Mouse (Mus musculus) cortical plate, adult 2 months (tissue): ENCODE measurements at regions not wholly inside any gene's neighbourhood (a gene's known extent, or its start where the extent isn't known, plus 50 kb on each side); places are given as distances from the start of the nearest gene placed in this dataset.

Experiments
- CTCF ChIP-seq: fragments of 200-500 bp; IDR thresholded peaks from 2 replicates; pipeline ENCODE4 v1.5.1; 2011; ENCODE audit warnings: mild to moderate bottlenecking, control low read depth, low read length; ENCODE audit not compliant: insufficient read depth; ENCODE audit errors: extremely low read depth
- POLR2A ChIP-seq: fragments of 200-500 bp; IDR thresholded peaks from 2 replicates; pipeline ENCODE4 v1.6.1; 2011; ENCODE audit warnings: mild to moderate bottlenecking, low read length, control low read depth; ENCODE audit not compliant: insufficient read depth; ENCODE audit errors: extremely low read depth

DNA sequence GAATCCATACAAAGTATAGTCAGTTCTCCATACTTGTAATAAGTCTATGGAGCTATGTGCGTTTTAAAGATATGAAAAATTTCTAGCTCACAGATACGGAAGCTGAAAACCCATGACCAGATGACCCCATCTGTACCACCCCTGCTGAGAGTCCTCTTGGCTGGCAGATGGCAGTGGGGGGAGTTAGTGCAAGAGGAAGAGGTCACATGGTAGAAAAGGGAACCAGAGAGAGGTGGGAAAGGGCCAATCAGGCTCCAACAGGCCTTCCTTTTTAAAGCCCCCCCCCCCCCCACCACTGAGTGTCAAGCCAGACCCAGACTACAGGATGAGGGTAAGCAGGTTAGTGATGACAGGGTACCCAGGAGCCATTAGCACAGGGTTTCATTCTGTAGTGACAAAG lies 86.4 kb upstream of the Klf13 start:
- TF ChIP-seq CTCF (no peak), POLR2A (no peak)
